Mouse (Mus musculus) heart, adult 2 months (tissue): ENCODE measurements at regions not wholly inside any gene's neighbourhood (a gene's known extent, or its start where the extent isn't known, plus 50 kb on each side); places are given as distances from the start of the nearest gene placed in this dataset.

Experiments
- DNase-seq, 2 experiments: peaks; one replicate each; pipeline ENCODE4 v3.0.0; 2021
- H3K27ac ChIP-seq: fragments of 200-600 bp; 2 replicates; pipeline ENCODE4 v1.8.1; 2022
- H3K27me3 ChIP-seq: fragments of 200-500 bp; 2 replicates; pipeline ENCODE4 v1.6.1; 2012; ENCODE audit warnings: mild to moderate bottlenecking, low read length, inconsistent platforms, mixed read lengths; ENCODE audit not compliant: control insufficient read depth, insufficient read depth
- H3K36me3 ChIP-seq: fragments of 200-500 bp; 2 replicates; pipeline ENCODE4 v1.6.1; 2012; ENCODE audit warnings: low read length, inconsistent platforms; ENCODE audit not compliant: control insufficient read depth, insufficient read depth
- H3K4me1 ChIP-seq: fragments of 200-500 bp; 2 replicates; pipeline ENCODE4 v1.6.1; 2011; ENCODE audit warnings: low read length; ENCODE audit not compliant: control insufficient read depth, insufficient read depth
- H3K4me3 ChIP-seq: fragments of 200-600 bp; 2 replicates; pipeline ENCODE4 v1.8.1; 2022
- H3K79me2 ChIP-seq: fragments of 200-500 bp; replicated peaks from 2 replicates; pipeline ENCODE4 v1.6.1; 2012; ENCODE audit warnings: mild to moderate bottlenecking, inconsistent platforms, low read length, moderate library complexity, mixed read lengths; ENCODE audit not compliant: control insufficient read depth, insufficient read depth
- H3K9ac ChIP-seq: fragments of 200-500 bp; 2 replicates; pipeline ENCODE4 v1.6.1; 2012; ENCODE audit warnings: low read depth, mild to moderate bottlenecking, control low read depth, inconsistent platforms, low read length, mixed read lengths
- CTCF ChIP-seq: fragments of 200-600 bp; IDR thresholded peaks from 2 replicates; pipeline ENCODE4 v1.8.1; 2022; ENCODE audit warnings: antibody characterized with exemption, mild to moderate bottlenecking, moderate library complexity
- EP300 ChIP-seq: fragments of 200-500 bp; IDR thresholded peaks from 2 replicates; pipeline ENCODE4 v1.6.1; 2011; ENCODE audit warnings: low read depth, low read length, control low read depth; ENCODE audit not compliant: insufficient read depth
- POLR2A ChIP-seq: fragments of 200-500 bp; IDR thresholded peaks from 2 replicates; pipeline ENCODE4 v1.6.1; 2011; ENCODE audit warnings: mild to moderate bottlenecking, low read depth, low read length, control low read depth; ENCODE audit not compliant: insufficient read depth
- WGBS: fragments of 180-500 bp; shearing (Covaris S2); methylation state at CpG from one replicate; pipeline ENCODE4 v1.1.7; 2018; 5-methylcytosine and 5-hydroxymethylcytosine counted together
- intact Hi-C: fragments of 180-260 bp; cut with DNase I; formaldehyde crosslinking; loops from one replicate; pipeline ENCODE4 v1.15.1; 2025

- Histone ChIP-seq H3K4me3 (no peak overlapping the region), H3K4me1 (no peaks in the 10 kb centered on the region), H3K27me3 (no peaks in the 10 kb centered on the region), H3K27ac (no peak overlapping the region), H3K9ac (no peak overlapping the region), H3K36me3 (no peaks in the 10 kb centered on the region), H3K79me2 (no peaks in the 10 kb centered on the region)
- DNase-seq = no peak
- TF ChIP-seq EP300 (no peak), CTCF (no peak), POLR2A (no peak)
- WGBS = 82% methylated on average over 5 of the region's 5 CpGs
- intact Hi-C loops = no loop called here
These were observed 257.7 kb downstream of the H2al1j start for GRCm38 (mm10) chrX:11585353-11585752.

- H3K27me3 ChIP-seq = no peaks in the 10 kb centered on the region
- H3K36me3 ChIP-seq = no peaks in the 10 kb centered on the region
- H3K79me2 ChIP-seq = no peaks in the 10 kb centered on the region
- H3K27ac ChIP-seq = no peak overlapping the region
- no peak for DNase-seq
- no peak overlapping the region for H3K4me3 ChIP-seq
- intact Hi-C loops = no loop called here
- WGBS = 44% methylated on average over 10 of the region's 10 CpGs
- TF ChIP-seq EP300 (no peak), CTCF (peak; percentile 45)
- H3K9ac ChIP-seq = no peak overlapping the region
- H3K4me1 ChIP-seq = no peaks in the 10 kb centered on the region
These were observed 264.0 kb downstream of the H2al1j start for GRCm38 (mm10) chrX:11591391-11592187.

GRCm38 (mm10) chrX:11594542-11594941, 266.9 kb downstream of the H2al1j start:
- no peak overlapping the region for H3K4me3 ChIP-seq
- H3K27me3 ChIP-seq = no peaks in the 10 kb centered on the region
- 22% methylated on average over 3 of the region's 3 CpGs for WGBS
- H3K9ac ChIP-seq = no peak overlapping the region
- H3K79me2 ChIP-seq = no peaks in the 10 kb centered on the region
- TF ChIP-seq CTCF (no peak), EP300 (no peak), POLR2A (no peak)
- no peak overlapping the region for H3K27ac ChIP-seq
- intact Hi-C loops = no loop called here
- no peaks in the 10 kb centered on the region for H3K4me1 ChIP-seq
- no peaks in the 10 kb centered on the region for H3K36me3 ChIP-seq
- no peak for DNase-seq

GRCm38 (mm10) chrX:11597548-11597947, 269.9 kb downstream of the H2al1j start:
- Histone ChIP-seq H3K79me2 (no peaks in the 10 kb centered on the region), H3K27me3 (no peaks in the 10 kb centered on the region), H3K4me1 (no peaks in the 10 kb centered on the region), H3K27ac (no peak overlapping the region), H3K36me3 (no peaks in the 10 kb centered on the region), H3K9ac (no peak overlapping the region), H3K4me3 (no peak overlapping the region)
- intact Hi-C loops = no loop called here
- whole genome bisulfite sequencing = 74% methylated on average over 7 of the region's 7 CpGs
- no peak for TF ChIP-seq POLR2A
- no peak for TF ChIP-seq CTCF
- TF ChIP-seq EP300 = no peak
- DNase-seq = no peak

- Histone ChIP-seq H3K27me3 (no peaks in the 10 kb centered on the region), H3K4me3 (no peak overlapping the region), H3K9ac (no peak overlapping the region), H3K36me3 (no peaks in the 10 kb centered on the region), H3K79me2 (no peaks in the 10 kb centered on the region), H3K27ac (no peak overlapping the region), H3K4me1 (no peaks in the 10 kb centered on the region; the same call in 1 of the 2 replicates)
- WGBS = 27% methylated on average over 8 of the region's 8 CpGs
- no peak for TF ChIP-seq POLR2A
- TF ChIP-seq EP300 = no peak
- no peak for TF ChIP-seq CTCF
- DNase-seq = peak; percentile 34 to 48
- intact Hi-C loops = loop anchor here (10.0 kb wide), 1 partner anchor 199 kb away; no protein-coding TSS in a partner anchor
These were observed 286.6 kb downstream of the H2al1j start for GRCm38 (mm10) chrX:11614237-11614636.

- WGBS = 63% methylated on average over 19 of the region's 19 CpGs
These were observed 293.6 kb downstream of the H2al1j start for GRCm38 (mm10) chrX:11621045-11621763.

More at GRCm38 (mm10) chrX:11621045-11621763, 293.6 kb downstream of the H2al1j start:
- peak; percentile 59 to 63 for DNase-seq
- Histone ChIP-seq H3K4me1 (peaks cover 2% of the 10 kb centered on the region), H3K4me3 (no peak overlapping the region), H3K9ac (no peak overlapping the region), H3K79me2 (no peaks in the 10 kb centered on the region), H3K27ac (no peak overlapping the region), H3K36me3 (no peaks in the 10 kb centered on the region), H3K27me3 (no peaks in the 10 kb centered on the region)
- TF ChIP-seq CTCF = no peak
- TF ChIP-seq POLR2A = no peak
- TF ChIP-seq EP300 = no peak
- intact Hi-C loops = no loop called here
